8 mouse cellular contexts compared by ENCODE assay signal in genomic region chr3:122295511-122295910, GRCm38 (mm10). TPM values are rescaled to one million over a fixed set of nuclear protein-coding genes. Genes with fewer than 3 reads are reported as not detected.
DNase-seq lines count a peak whose midpoint lies in the region; ATAC-seq and TF ChIP-seq lines count a peak whose summit lies in the region.

No protein-coding gene starts in this region.

- H3K4me1 ChIP-seq in cortical plate, adult 2 months (ENCODE audit: control insufficient read depth, insufficient read depth, low read length), result peaks cover 2% of the 10 kb centered on the region; the same call in 1 of the 2 replicates
- peaks cover 36% of the 10 kb centered on the region for H3K4me1 ChIP-seq in hindbrain, embryonic 12.5 days
- H3K4me1 ChIP-seq in midbrain, postnatal 0 days (ENCODE audit: insufficient read depth, low read length), result peaks cover 6% of the 10 kb centered on the region

- no peak overlapping the region for H3K9ac ChIP-seq in hindbrain, embryonic 12.5 days
- H3K9ac ChIP-seq in midbrain, postnatal 0 days (replicated peaks; ENCODE audit: low read length, poor library complexity, severe bottlenecking), result no peak overlapping the region

- H3K27me3 ChIP-seq in hindbrain, embryonic 12.5 days, result no peaks in the 10 kb centered on the region
- no peaks in the 10 kb centered on the region for H3K27me3 ChIP-seq in midbrain, postnatal 0 days (ENCODE audit: insufficient read depth, low read length)

- H3K27ac ChIP-seq in cortical plate, adult 2 months (ENCODE audit: insufficient read depth, low read length), result no peak overlapping the region
- H3K27ac ChIP-seq in hindbrain, embryonic 12.5 days, result peak overlapping the region; percentile 100
- peak overlapping the region; percentile 100 for H3K27ac ChIP-seq in midbrain, postnatal 0 days (ENCODE audit: low read depth, low read length)

- H3K36me3 ChIP-seq in hindbrain, embryonic 12.5 days, result no peaks in the 10 kb centered on the region
- H3K36me3 ChIP-seq in midbrain, postnatal 0 days (ENCODE audit: insufficient read depth, low read length), result no peaks in the 10 kb centered on the region

- ATAC-seq in hindbrain, embryonic 12.5 days (ENCODE audit: low FRiP score), result no peak
- no peak for ATAC-seq in midbrain, postnatal 0 days (ENCODE audit: low FRiP score)

- H3K4me3 ChIP-seq in cortical plate, adult 2 months (ENCODE audit: insufficient read depth, low read length), result no peak overlapping the region
- no peak overlapping the region for H3K4me3 ChIP-seq in hindbrain, embryonic 12.5 days
- H3K4me3 ChIP-seq in midbrain, postnatal 0 days (ENCODE audit: low read depth, low read length), result no peak overlapping the region

- no peak for TF ChIP-seq POLR2A in cortical plate, adult 2 months (IDR thresholded peaks at IDR 0.05; ENCODE audit: extremely low read depth, insufficient read depth, low read length)

- H3K4me2 ChIP-seq in hindbrain, embryonic 12.5 days (replicated peaks), result no peak overlapping the region
- no peak overlapping the region for H3K4me2 ChIP-seq in midbrain, postnatal 0 days (ENCODE audit: low read depth, low read length, poor library complexity, severe bottlenecking)

- peak; percentile 83 for TF ChIP-seq CTCF in cortical plate, adult 2 months (IDR thresholded peaks at IDR 0.05; ENCODE audit: extremely low read depth, insufficient read depth, low read length)
- peak; percentile 85 for TF ChIP-seq CTCF in midbrain, postnatal 0 days (IDR thresholded peaks at IDR 0.05)

- H3K9me3 ChIP-seq in hindbrain, embryonic 12.5 days (replicated peaks), result no peaks in the 10 kb centered on the region
- no peaks in the 10 kb centered on the region for H3K9me3 ChIP-seq in midbrain, postnatal 0 days (ENCODE audit: low read length)

- 9% methylated on average over 5 of the region's 5 CpGs for WGBS in hindbrain, embryonic 12.5 days
- WGBS in midbrain, postnatal 0 days, result 10% methylated on average over 5 of the region's 5 CpGs

- DNase-seq in heart, adult 11 months, result peak; percentile 90
- DNase-seq in heart, adult 8-10 months (ENCODE audit: low spot score), result no peak
- DNase-seq in MEL-GATA-1-ER (ENCODE audit: extremely low read depth, low read depth), result peak; percentile 84
- peak; percentile 78 for DNase-seq in liver
- DNase-seq in midbrain, postnatal 0 days (ENCODE audit: low spot score), result peak; percentile 81
- DNase-seq in testis, postnatal 10 days (ENCODE audit: low spot score), result peak; percentile 72

RNA-seq across cellular contexts. Expression of gene Bcar3, which starts 1.6 kb away (rescaled TPM):
- total RNA-seq in heart, adult 8-10 months (2022), result 1 to 10 TPM; 3.9 to 8.2 (median 5.2) TPM
- polyA plus RNA-seq in cortical plate, adult 2 months (2012; rRNA removed), result 15.8 and 17.0 TPM in 2 replicates
- 8.1 and 8.8 TPM in 2 replicates for polyA plus RNA-seq in hindbrain, embryonic 12.5 days (2016; fragmentation: Nextera tagmentation; extraction: Ambion mirVana)
- total RNA-seq in midbrain, postnatal 0 days (2014; rRNA removed), result 11.4 and 27.2 TPM in 2 replicates
- 5.5 and 6.0 TPM in 2 replicates for polyA plus RNA-seq in midbrain, postnatal 0 days (2015; fragmentation: Nextera tagmentation; extraction: Ambion mirVana)

RNA-seq across cellular contexts. Expression of gene Dnttip2, which starts 21.3 kb away (rescaled TPM):
- 10 to 100 TPM; 23.3 to 29.7 (median 26.1) TPM for total RNA-seq in heart, adult 8-10 months (2022)
- 17.0 and 17.6 TPM in 2 replicates for polyA plus RNA-seq in cortical plate, adult 2 months (2012; rRNA removed)
- 70.1 and 75.0 TPM in 2 replicates for polyA plus RNA-seq in hindbrain, embryonic 12.5 days (2016; fragmentation: Nextera tagmentation; extraction: Ambion mirVana)
- 10.8 and 22.8 TPM in 2 replicates for total RNA-seq in midbrain, postnatal 0 days (2014; rRNA removed)
- polyA plus RNA-seq in midbrain, postnatal 0 days (2015; fragmentation: Nextera tagmentation; extraction: Ambion mirVana), result 43.9 and 50.1 TPM in 2 replicates

RNA-seq across cellular contexts. Expression of gene Gclm, which starts 50.2 kb away (rescaled TPM):
- 10 to 100 TPM; 42.6 to 75.3 (median 55.1) TPM for total RNA-seq in heart, adult 8-10 months (2022)
- 46.6 and 49.5 TPM in 2 replicates for polyA plus RNA-seq in cortical plate, adult 2 months (2012; rRNA removed)
- polyA plus RNA-seq in hindbrain, embryonic 12.5 days (2016; fragmentation: Nextera tagmentation; extraction: Ambion mirVana), result 72.4 and 72.9 TPM in 2 replicates
- 21.6 and 27.7 TPM in 2 replicates for total RNA-seq in midbrain, postnatal 0 days (2014; rRNA removed)
- polyA plus RNA-seq in midbrain, postnatal 0 days (2015; fragmentation: Nextera tagmentation; extraction: Ambion mirVana), result 44.3 and 51.2 TPM in 2 replicates
